Mouse (Mus musculus): ENCODE data around the gene Rbm33. TPM values are rescaled to one million over a fixed set of nuclear protein-coding genes. Genes with fewer than 3 reads are reported as not detected.

Rbm33 gene
- total RNA-seq (2023): 100 to 1,000 TPM; 163 to 171 TPM

DNA sequence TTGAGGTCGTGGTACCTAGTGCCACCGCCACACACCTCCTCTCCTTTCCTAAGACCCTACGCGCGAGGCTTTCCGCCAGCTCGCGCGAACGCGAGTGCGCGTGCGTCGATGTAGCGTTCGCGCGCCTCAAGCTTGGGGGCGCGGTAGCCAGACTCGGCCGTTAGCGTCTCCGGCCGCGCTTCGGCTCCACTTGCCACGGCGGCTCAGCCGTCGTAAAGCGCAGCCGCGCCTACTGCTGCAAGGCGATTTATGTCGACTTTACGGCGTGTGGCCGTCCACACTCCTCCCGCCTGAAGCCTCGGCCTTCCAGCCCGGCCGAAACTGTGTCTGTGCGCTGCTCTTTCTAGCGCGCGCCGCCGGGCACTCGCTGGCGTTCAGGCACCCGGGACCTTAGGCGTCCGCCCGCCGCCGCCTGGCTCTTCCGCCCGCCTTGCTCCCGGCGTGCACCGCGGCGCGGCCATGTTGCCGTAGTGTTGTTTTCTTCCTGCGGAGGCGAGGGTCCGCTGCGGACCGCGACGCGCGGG, at the start of gene Rbm33:
TSS of gene Rbm33 (plus strand) at position 400 of the 524 bp plus-strand sequence.

DNA sequence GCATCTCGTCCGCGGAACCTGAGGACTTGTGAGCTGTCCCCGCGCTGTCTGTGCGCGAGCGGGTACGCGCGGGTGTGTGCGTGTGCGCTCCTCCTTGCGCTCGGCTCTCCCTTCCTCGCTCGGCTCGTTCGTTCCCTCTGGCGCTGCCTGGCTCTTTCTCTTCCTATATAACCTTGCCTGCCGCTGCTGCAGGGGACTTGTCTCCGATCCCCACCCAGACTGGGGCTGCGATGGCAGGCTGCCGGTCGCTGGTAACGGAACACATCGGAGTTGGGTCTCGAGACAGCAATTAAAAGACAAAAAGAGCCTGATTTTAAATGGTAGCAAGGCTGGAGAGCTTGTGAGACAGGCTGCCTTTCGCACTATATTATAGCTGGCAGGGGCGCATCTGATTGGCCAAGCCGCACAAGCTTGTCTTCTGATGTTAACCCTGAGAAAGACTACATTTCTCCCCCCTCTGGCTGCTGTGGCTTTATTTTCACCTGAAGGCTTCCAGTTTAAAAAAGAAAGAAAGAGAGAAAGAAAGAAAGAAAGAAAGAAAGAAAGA, 149.9 kb downstream of the Rbm33 start, which contains the start of gene Shh:
TSS of gene Shh (minus strand) at position 497 of the 547 bp plus-strand sequence.

Other genes starting within 250 kb of the Rbm33 start
- 10 to 100 TPM; 76.0 to 90.7 TPM for gene Insig1, start 245.8 kb upstream of the Rbm33 start, total RNA-seq (2023)
- not detected for gene En2, start 151.4 kb upstream of the Rbm33 start, total RNA-seq (2023)
- not detected for gene Cnpy1, start 71.3 kb upstream of the Rbm33 start, total RNA-seq (2023)
- gene Shh, start 150.1 kb downstream of the Rbm33 start, total RNA-seq (2023): not detected